23 mouse cellular contexts compared by ENCODE assay signal in genomic region chr6:114444247-114444844, GRCm38 (mm10). TPM values are rescaled to one million over a fixed set of nuclear protein-coding genes. Genes with fewer than 3 reads are reported as not detected.
DNase-seq lines count a peak whose midpoint lies in the region; ATAC-seq and TF ChIP-seq lines count a peak whose summit lies in the region.
"Had no signal": no experiment of that assay in that cellular context is flagged by ENCODE, and none has a peak within 500 bp of the region (broad histone marks: within the 10 kb centered on the region; RNA-seq: fewer than 3 reads in every experiment).

No protein-coding gene starts in this region.

- H3K9me3 ChIP-seq in forebrain, embryonic 13.5 days (replicated peaks): no peaks in the 10 kb centered on the region; the same call in 1 of the 2 replicates
- H3K9me3 ChIP-seq in forebrain, embryonic 11.5 days (ENCODE audit: control insufficient read depth, low read length): no peaks in the 10 kb centered on the region; the same call in 1 of the 2 replicates
- H3K9me3 ChIP-seq in hindbrain, embryonic 16.5 days (ENCODE audit: control insufficient read depth, low read length): peaks cover 7% of the 10 kb centered on the region
- peaks cover 7% of the 10 kb centered on the region; the same call in 1 of the 2 replicates for H3K9me3 ChIP-seq in hindbrain, embryonic 10.5 days
- peaks cover 2% of the 10 kb centered on the region; the same call in 1 of the 2 replicates for H3K9me3 ChIP-seq in midbrain, embryonic 16.5 days (replicated peaks; ENCODE audit: control insufficient read depth, low read length, poor library complexity, severe bottlenecking)
- H3K9me3 ChIP-seq: intestine, embryonic 15.5 days had no signal

- H3K4me3 ChIP-seq in forebrain, embryonic 13.5 days: no peak overlapping the region
- no peak overlapping the region for H3K4me3 ChIP-seq in forebrain, embryonic 11.5 days (ENCODE audit: low read depth, low read length)
- H3K4me3 ChIP-seq in hindbrain, embryonic 16.5 days (ENCODE audit: low read length): no peak overlapping the region
- H3K4me3 ChIP-seq in hindbrain, embryonic 10.5 days: no peak overlapping the region
- H3K4me3 ChIP-seq in midbrain, embryonic 16.5 days (ENCODE audit: low read depth, low read length): no peak overlapping the region
- H3K4me3 ChIP-seq: embryonic facial prominence, embryonic 15.5 days; erythroblast, embryonic 14.5 days; intestine, embryonic 15.5 days had no signal

- no peak overlapping the region for H3K9ac ChIP-seq in forebrain, embryonic 13.5 days
- H3K9ac ChIP-seq in forebrain, embryonic 11.5 days (ENCODE audit: low read length): no peak overlapping the region
- no peak overlapping the region for H3K9ac ChIP-seq in hindbrain, embryonic 16.5 days (ENCODE audit: low read depth, low read length)
- no peak overlapping the region for H3K9ac ChIP-seq in midbrain, embryonic 16.5 days (ENCODE audit: low read depth, low read length)
- H3K9ac ChIP-seq: embryonic facial prominence, embryonic 15.5 days; intestine, embryonic 15.5 days had no signal

- no peaks in the 10 kb centered on the region for H3K36me3 ChIP-seq in forebrain, embryonic 13.5 days (ENCODE audit: poor library complexity, severe bottlenecking)
- no peaks in the 10 kb centered on the region for H3K36me3 ChIP-seq in forebrain, embryonic 11.5 days (ENCODE audit: control insufficient read depth, insufficient read depth, low read length)
- no peaks in the 10 kb centered on the region for H3K36me3 ChIP-seq in hindbrain, embryonic 16.5 days (ENCODE audit: control insufficient read depth, insufficient read depth, low read length)
- H3K36me3 ChIP-seq in hindbrain, embryonic 10.5 days: no peaks in the 10 kb centered on the region
- no peaks in the 10 kb centered on the region for H3K36me3 ChIP-seq in midbrain, embryonic 16.5 days (ENCODE audit: control insufficient read depth, insufficient read depth, low read length)
- H3K36me3 ChIP-seq: embryonic facial prominence, embryonic 15.5 days; G1E; intestine, embryonic 15.5 days had no signal

- peaks cover 10% of the 10 kb centered on the region for H3K4me1 ChIP-seq in forebrain, embryonic 13.5 days
- no peaks in the 10 kb centered on the region for H3K4me1 ChIP-seq in forebrain, embryonic 11.5 days (replicated peaks; ENCODE audit: control insufficient read depth, insufficient read depth, low read length)
- peaks cover 3% of the 10 kb centered on the region; the same call in 1 of the 2 replicates for H3K4me1 ChIP-seq in hindbrain, embryonic 16.5 days (ENCODE audit: control insufficient read depth, insufficient read depth, low read depth, low read length)
- peaks cover 11% of the 10 kb centered on the region for H3K4me1 ChIP-seq in hindbrain, embryonic 10.5 days (replicated peaks)
- peaks cover 4% of the 10 kb centered on the region; the same call in 1 of the 2 replicates for H3K4me1 ChIP-seq in midbrain, embryonic 16.5 days (ENCODE audit: control insufficient read depth, insufficient read depth, low read length)
- H3K4me1 ChIP-seq: embryonic facial prominence, embryonic 15.5 days; intestine, embryonic 15.5 days had no signal

- TF ChIP-seq CTCF in brain, embryonic 14.5 days (IDR thresholded peaks at IDR 0.05; ENCODE audit: borderline replicate concordance, extremely low read depth, insufficient read depth, insufficient read length): no peak

- TF ChIP-seq POLR2A in brain, embryonic 14.5 days (IDR thresholded peaks at IDR 0.05; ENCODE audit: borderline replicate concordance, extremely low read depth, insufficient read depth, insufficient read length, poor library complexity, severe bottlenecking): no peak

- ATAC-seq in forebrain, embryonic 13.5 days: peak; percentile 41; the same call in 1 of the 2 replicates
- no peak for ATAC-seq in forebrain, embryonic 11.5 days (replicated peaks; ENCODE audit: low FRiP score)
- ATAC-seq in hindbrain, embryonic 16.5 days: peak; percentile 64; the same call in 1 of the 2 replicates
- ATAC-seq in midbrain, embryonic 16.5 days: peak; percentile 61
- ATAC-seq: CD4-positive, CD25-positive, alpha-beta regulatory T cell, adult 4 months; intestine, embryonic 15.5 days had no signal

- DNase-seq in forebrain, embryonic 11.5 days (ENCODE audit: low spot score): no peak
- no peak for DNase-seq in hindbrain, embryonic 10.5 days (ENCODE audit: low spot score)
- peak; percentile 40 for DNase-seq in brain, embryonic 14.5 days (ENCODE audit: low read depth)
- DNase-seq in lung, postnatal 36 days: no peak
- DNase-seq: adrenal gland, adult 8-10 months; adrenal gland, postnatal 36 days; B cell, adult 2 months; cerebellum, adult 11 months; cerebellum, adult 8-10 months; cerebellum, postnatal 14 days; embryo, embryonic 11 days; gastrocnemius, postnatal 36 days; heart, adult 11 months; heart, postnatal 10 days; heart, postnatal 4 days had no signal

- WGBS in forebrain, embryonic 13.5 days: 70% methylated on average over 1 of the region's 1 CpGs
- 84% methylated on average over 1 of the region's 1 CpGs for WGBS in forebrain, embryonic 11.5 days
- WGBS in hindbrain, embryonic 16.5 days: 56% methylated on average over 1 of the region's 1 CpGs
- WGBS in hindbrain, embryonic 10.5 days: 68% methylated on average over 1 of the region's 1 CpGs
- 32% methylated on average over 1 of the region's 1 CpGs for WGBS in midbrain, embryonic 16.5 days

- no peak overlapping the region for H3K4me2 ChIP-seq in forebrain, embryonic 13.5 days
- no peak overlapping the region for H3K4me2 ChIP-seq in forebrain, embryonic 11.5 days (ENCODE audit: low read depth, low read length, severe bottlenecking)
- no peak overlapping the region for H3K4me2 ChIP-seq in hindbrain, embryonic 16.5 days (ENCODE audit: low read length)
- no peak overlapping the region for H3K4me2 ChIP-seq in midbrain, embryonic 16.5 days (ENCODE audit: low read length)
- H3K4me2 ChIP-seq: embryonic facial prominence, embryonic 15.5 days; intestine, embryonic 15.5 days had no signal

- no peaks in the 10 kb centered on the region for H3K27me3 ChIP-seq in forebrain, embryonic 13.5 days
- H3K27me3 ChIP-seq in forebrain, embryonic 11.5 days (ENCODE audit: control insufficient read depth, insufficient read depth, low read length): no peaks in the 10 kb centered on the region
- no peaks in the 10 kb centered on the region for H3K27me3 ChIP-seq in hindbrain, embryonic 16.5 days (replicated peaks; ENCODE audit: control insufficient read depth, insufficient read depth, low read length)
- 0 out of 2 replicates have a peak, but pooled peaks cover 3% of the 10 kb centered on the region for H3K27me3 ChIP-seq in hindbrain, embryonic 10.5 days (ENCODE audit: insufficient read depth, poor library complexity, severe bottlenecking)
- no peaks in the 10 kb centered on the region for H3K27me3 ChIP-seq in midbrain, embryonic 16.5 days (ENCODE audit: control insufficient read depth, insufficient read depth, low read depth, low read length)
- H3K27me3 ChIP-seq: intestine, embryonic 15.5 days had no signal

- H3K27ac ChIP-seq in forebrain, embryonic 13.5 days: no peak overlapping the region
- H3K27ac ChIP-seq in forebrain, embryonic 11.5 days (ENCODE audit: low read depth, low read length): no peak overlapping the region
- no peak overlapping the region for H3K27ac ChIP-seq in hindbrain, embryonic 16.5 days (ENCODE audit: low read depth, low read length)
- no peak overlapping the region for H3K27ac ChIP-seq in hindbrain, embryonic 10.5 days
- peak overlapping the region; percentile 66 for H3K27ac ChIP-seq in midbrain, embryonic 16.5 days (ENCODE audit: low read length)
- H3K27ac ChIP-seq: embryonic facial prominence, embryonic 15.5 days; intestine, embryonic 15.5 days had no signal

RNA-seq across cellular contexts. Expression of gene Hrh1, which starts 46.6 kb away (rescaled TPM):
- 0.41 and 0.55 TPM in 2 replicates for polyA plus RNA-seq in forebrain, embryonic 13.5 days (2015; fragmentation: Nextera tagmentation; extraction: Ambion mirVana)
- 0.33 and 0.47 TPM in 2 replicates for polyA plus RNA-seq in forebrain, embryonic 11.5 days (2014; fragmentation: Nextera tagmentation; extraction: Ambion mirVana)
- polyA plus RNA-seq in hindbrain, embryonic 16.5 days (2015; fragmentation: Nextera tagmentation; extraction: Ambion mirVana): 1.5 and 1.9 TPM in 2 replicates
- 0.16 and 0.22 TPM in 2 replicates for polyA plus RNA-seq in hindbrain, embryonic 10.5 days (2016; fragmentation: Nextera tagmentation; extraction: Ambion mirVana)
- 0.42 and 0.50 TPM in 2 replicates for polyA plus RNA-seq in brain, embryonic 14.5 days (2012; rRNA removed)
- polyA plus RNA-seq in midbrain, embryonic 16.5 days (2015; fragmentation: Nextera tagmentation; extraction: Ambion mirVana): 1.5 and 1.8 TPM in 2 replicates
- polyA plus RNA-seq: CD4-positive, CD25-positive, alpha-beta regulatory T cell, adult 4 months; G1E had no signal
